Mouse (Mus musculus) bone marrow macrophage, adult 2 months (primary cell): ENCODE measurements around the gene Zbtb4.

Experiments used
- CTCF ChIP-seq: IDR thresholded peaks from 2 replicates; pipeline ENCODE4 v1.5.1; 2012; ENCODE audit warnings: low read depth, mild to moderate bottlenecking, low read length, moderate library complexity
- POLR2A ChIP-seq: IDR thresholded peaks from 2 replicates; pipeline ENCODE4 v1.6.1; 2012; ENCODE audit warnings: mild to moderate bottlenecking, low read depth, low read length, borderline replicate concordance

GRCm38 (mm10) chr11:69715929-69716328, 49.8 kb upstream of the Zbtb4 start:
- TF ChIP-seq CTCF (no peak), POLR2A (no peak)
